Mouse (Mus musculus) heart, postnatal 0 days (tissue): ENCODE data around the gene Lilrb4a.

Experiments
- CTCF ChIP-seq: IDR thresholded peaks from 2 replicates; pipeline ENCODE4 v1.5.1; 2016; ENCODE audit warnings: antibody characterized with exemption, control low read depth, low read depth
- EP300 ChIP-seq: IDR thresholded peaks from 2 replicates; pipeline ENCODE4 v1.6.1; 2016; ENCODE audit warnings: antibody characterized with exemption, low read depth

DNA sequence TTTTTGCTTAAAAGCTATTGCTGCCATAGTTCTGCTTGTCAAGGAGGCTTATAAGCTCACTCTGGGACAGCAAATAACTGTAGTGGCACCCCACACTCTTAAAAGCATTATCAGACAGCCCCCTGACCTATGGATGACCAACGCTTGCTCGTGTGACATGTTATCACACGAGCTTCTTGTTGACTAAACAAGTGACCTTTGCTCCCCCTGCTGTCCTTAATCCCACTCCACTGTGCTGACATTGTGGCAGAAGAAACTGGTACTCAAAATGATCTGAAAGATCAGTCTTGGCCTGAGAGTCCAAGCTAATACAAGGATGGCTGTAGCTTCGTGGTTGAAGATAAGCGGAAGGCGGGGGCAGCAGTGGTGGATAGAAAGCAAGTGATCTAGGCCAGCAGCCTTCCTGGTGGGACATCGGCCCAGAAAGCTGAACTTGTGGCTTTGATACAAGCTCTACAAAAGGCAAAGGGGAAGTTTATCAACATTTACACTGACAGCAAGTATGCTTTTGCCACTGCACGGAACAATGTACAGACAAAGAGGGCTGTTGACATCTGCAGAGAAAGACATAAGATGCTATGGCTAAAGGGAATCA is 38.2 kb downstream of the Lilrb4a start:
- TF ChIP-seq EP300 (no peak), CTCF (no peak)
